Mouse (Mus musculus) frontal cortex, adult 2 months (tissue): ENCODE data around the gene Gm12253. TPM values are rescaled to one million over a fixed set of nuclear protein-coding genes. Genes with fewer than 3 reads are reported as not detected.

Experiments
- DNase-seq, 2 experiments: peaks; one replicate each; pipeline ENCODE4 v3.0.0; 2022; ENCODE audit warnings: low spot score in 1 of 2; ENCODE audit errors: extremely low spot score in 1 of 2
- polyA plus RNA-seq: library from polyadenylated mRNA; depleted of rRNA; stranded (reverse); fragments of >200 nt; gene quantifications from 2 replicates; pipeline ENCODE4 v1.2.3, GENCODE M21; 2012; rRNA removed

Gene Gm12253
- polyA plus RNA-seq: not detected in 2 replicates

DNA sequence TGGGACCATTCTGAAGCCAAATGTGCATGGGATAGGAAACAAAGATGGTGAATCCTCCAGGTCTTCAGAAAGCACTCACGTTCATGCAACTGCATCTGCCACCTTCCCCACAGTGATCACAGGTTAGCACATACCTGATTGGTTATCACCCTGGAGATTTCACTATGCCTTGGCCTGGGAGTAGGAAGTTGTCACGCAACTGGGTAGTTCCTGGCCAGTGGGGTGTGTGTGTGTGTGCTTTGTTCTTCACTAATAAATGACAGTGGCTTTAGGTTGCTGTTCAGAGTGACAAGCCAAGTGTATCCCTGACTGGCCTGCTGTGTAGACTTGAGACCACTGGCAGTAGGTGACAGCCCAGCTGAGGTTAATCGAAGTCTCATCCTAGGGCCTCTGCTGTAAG is at the start of gene Gm12253:
Gene Gm12253 (plus strand): TSS at position 301 of the 400 bp plus-strand sequence.
- no peak for DNase-seq

DNA sequence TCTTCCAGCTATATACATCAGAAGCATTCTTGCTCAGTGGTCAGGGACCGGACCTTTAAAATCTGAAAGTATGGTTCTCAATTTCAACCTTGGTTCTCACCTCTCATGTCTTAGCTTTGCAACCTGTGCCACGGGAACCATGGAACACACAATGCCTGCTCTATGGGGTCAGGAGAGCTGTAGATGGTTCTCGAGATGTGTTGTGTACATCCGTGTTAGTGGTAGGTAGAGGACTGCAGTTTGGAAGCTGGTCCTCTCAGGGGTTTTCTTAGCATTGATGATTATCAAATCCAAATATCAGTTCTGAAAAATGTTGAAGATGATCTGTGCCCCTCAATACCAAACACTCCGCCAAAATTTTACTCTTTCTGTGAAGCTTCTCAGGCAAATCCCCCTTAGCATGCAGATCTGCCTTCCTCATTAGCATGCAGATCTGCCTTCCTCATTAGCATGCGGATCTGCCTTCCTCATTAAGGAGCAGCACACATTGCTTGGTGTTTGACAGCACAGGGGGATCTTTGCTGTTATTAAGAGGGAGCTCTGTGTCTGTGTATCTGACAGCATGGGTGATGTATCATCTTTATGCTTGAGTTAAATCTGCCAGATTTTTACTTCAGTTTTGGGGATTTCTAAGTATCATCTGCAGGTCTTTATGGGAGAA is 32.2 kb upstream of the Gm12253 start:
- no peak for DNase-seq

DNA sequence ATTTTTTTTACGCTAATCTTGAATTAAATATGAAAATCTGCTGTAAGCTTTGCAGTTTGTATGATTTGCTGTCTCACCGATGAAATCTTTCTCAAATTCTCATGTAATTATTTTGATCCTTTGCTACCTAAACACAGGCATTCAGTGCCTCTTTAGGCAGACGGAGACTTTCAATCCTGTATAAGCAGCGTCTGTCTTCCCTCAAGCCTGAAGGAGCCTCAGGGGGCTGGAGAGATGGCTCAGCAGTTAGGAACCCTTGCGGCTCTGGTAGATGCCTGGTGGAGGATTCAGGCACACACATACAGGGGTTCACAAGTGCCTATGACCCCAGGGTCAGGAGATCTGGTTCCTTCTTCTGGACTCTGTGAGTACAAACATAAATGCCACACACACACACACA is 31.7 kb upstream of the Gm12253 start:
- no peak for DNase-seq

DNA sequence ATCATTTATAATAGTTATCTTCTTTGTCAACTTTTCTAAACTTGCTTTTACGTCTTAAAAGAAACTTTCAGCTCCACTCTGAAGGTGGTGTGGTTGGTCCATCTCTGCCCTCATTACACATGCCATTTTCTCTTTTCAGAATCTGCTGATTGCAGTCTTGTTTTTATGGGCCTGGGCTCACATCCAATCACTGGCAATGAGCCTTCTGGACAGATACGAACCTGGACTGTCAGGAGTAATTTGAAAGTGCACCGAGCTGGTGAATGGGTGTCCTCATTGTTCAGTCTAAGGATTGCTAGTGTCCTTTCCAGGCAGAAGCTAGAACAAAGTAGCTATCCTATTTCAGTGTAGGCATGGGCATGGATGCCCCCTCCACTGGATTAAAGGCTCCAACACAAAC is 24.3 kb upstream of the Gm12253 start:
- DNase-seq: no peak

DNA sequence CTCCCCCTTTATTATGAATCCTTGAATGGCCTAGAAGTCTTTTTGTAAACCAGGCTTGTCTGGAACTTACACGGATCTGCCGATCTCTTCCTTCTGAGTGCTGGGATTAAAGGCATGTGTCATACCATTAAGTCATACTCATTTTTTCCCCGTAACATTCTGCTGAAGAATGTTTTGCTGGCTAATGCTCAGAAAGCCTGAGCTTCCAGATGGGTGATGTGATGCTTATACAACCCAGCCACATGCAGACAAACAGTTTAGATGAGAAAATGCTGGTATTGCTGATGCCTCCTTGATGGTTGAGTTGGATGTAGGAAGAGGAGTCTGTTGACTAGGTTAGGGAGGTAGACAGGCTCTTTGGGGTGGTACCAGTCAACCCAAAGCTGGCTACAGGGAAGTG is 14.0 kb upstream of the Gm12253 start:
- DNase-seq: peak in 1 of 2 experiments; percentile 5

DNA sequence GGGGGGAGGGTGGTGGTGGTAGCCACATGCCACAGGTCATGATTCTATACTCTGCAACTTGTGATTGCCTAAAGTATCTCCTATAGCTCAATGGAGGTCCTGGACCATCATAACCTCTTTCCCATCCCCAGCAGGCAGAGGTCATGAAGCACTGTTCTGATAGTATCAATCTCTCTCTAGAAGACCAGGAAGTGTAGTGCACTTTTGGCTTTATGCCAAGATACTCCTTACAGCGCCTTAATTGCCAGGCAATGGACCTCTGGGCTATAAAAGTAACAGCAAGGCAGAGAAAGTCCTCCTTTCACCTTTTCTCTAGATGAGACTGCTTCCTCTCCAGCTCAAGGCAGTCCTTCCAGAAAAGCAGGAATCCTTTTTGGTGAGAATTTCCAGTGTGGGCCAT is 11.5 kb upstream of the Gm12253 start, which contains the start of gene 1810065E05Rik:
Gene 1810065E05Rik (plus strand): TSS at position 297 of the 400 bp plus-strand sequence.
- no peak for DNase-seq

DNA sequence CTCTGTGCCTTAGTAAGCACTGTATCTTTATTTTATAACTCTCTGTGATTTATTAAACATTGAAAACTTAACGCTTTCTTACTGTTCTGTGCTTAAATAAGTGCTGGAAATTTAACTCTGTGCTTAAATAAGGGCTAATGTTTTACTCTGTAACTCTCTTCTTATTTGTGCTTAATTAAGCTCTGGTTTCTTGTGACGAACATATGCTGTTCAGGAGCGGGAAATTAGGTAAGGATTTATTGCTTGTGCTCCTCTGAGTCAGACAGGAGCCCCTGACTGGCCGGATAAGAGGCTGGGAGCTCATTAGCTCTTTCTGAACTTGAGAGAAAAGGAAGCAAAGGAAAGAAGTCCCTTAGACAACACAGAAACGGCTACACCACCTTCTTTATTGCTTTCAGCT is 5.5 kb downstream of the Gm12253 start:
- no peak for DNase-seq

DNA sequence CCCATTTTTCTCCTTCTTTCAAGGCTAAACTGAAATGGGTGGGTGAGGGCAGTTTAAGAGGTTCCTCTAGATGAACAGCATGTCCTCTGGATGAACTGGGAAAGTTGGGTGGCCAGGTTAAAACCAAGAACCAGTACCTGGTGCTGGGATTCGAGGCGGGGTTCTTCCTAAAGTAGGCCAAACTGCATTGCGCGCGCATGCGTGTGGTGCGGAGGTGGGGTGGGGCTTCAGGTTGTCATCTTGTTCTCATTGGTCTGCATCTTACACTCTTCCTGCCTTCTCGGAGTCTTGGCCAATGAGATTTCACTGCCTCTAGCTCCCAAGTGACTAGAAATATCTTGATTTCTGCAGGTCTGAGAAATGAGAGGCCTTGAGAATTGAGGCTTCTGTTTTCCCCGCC is 20.4 kb downstream of the Gm12253 start, which contains the start of gene Lypd9:
Gene Lypd9 (minus strand): TSS at position 165 of the 400 bp plus-strand sequence.
- no peak for DNase-seq

DNA sequence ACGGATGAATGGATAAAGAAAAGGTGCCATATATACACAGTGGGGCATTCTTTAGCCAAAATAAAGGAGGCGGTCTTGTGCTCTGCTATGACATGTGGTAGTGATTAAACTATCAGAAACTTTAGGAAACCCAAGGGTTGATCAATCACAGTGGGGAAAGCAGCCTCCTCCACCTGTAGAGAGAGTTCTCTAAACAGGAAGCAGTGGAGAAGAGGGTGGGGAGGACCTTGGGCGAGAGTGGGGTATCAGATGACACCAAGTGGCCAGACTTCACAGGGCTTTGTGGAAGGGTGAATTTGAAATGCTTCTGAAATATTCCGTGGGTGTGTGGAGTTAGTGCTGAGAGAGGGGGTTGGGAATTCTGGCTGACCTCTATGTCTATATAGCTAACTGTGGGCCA is 21.2 kb downstream of the Gm12253 start:
- no peak for DNase-seq

DNA sequence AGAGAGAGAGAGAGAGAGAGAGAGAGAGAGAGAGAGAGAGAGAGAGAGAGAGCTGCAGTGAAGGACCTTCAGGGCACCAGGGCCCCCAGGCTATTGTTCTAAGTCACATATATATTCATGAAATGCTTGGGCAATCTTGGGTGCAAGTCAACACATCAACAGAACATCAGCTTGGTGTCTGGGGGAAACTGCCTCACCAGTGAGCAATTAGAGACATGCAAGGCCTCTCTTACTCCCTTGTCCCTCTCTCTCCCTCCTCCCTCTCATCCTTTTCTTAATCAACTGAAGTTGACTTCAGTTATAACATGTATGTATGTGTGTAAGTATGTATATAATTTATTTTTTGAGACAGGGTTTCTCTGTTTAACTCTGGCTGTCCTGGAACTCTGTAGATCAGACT is 29.8 kb downstream of the Gm12253 start, which contains the start of gene Olfr30:
Gene Olfr30 (minus strand): TSS at position 101 of the 400 bp plus-strand sequence.
- DNase-seq: no peak

Other genes with a start within 250 kb of the Gm12253 start
- gene Igtp, start 233.0 kb upstream of the Gm12253 start, polyA plus RNA-seq: 6.8 and 7.1 TPM in 2 replicates
- gene Irgm2, start 232.9 kb upstream of the Gm12253 start, polyA plus RNA-seq: 5.0 and 5.1 TPM in 2 replicates
- not detected in 2 replicates for gene 4930438A08Rik, start 157.8 kb upstream of the Gm12253 start, polyA plus RNA-seq
- gene Zfp692, start 125.5 kb upstream of the Gm12253 start, polyA plus RNA-seq: 59.6 and 63.7 TPM in 2 replicates
- 50.1 and 52.2 TPM in 2 replicates for gene Zfp672, start 102.2 kb upstream of the Gm12253 start, polyA plus RNA-seq
- gene Sh3bp5l, start 101.8 kb upstream of the Gm12253 start, polyA plus RNA-seq: 39.9 and 40.8 TPM in 2 replicates
- 0.16 and 0.25 TPM in 2 replicates for gene Lypd8, start 53.5 kb upstream of the Gm12253 start, polyA plus RNA-seq
- gene 1810065E05Rik, start 11.4 kb upstream of the Gm12253 start, polyA plus RNA-seq: not detected in 2 replicates
- not detected in 2 replicates for gene Lypd9, start 20.4 kb downstream of the Gm12253 start, polyA plus RNA-seq
- 0.06 TPM in 1 of 2 replicates, not detected in the other for gene Olfr30, start 29.7 kb downstream of the Gm12253 start, polyA plus RNA-seq
- gene Olfr332, start 60.0 kb downstream of the Gm12253 start, polyA plus RNA-seq: 0.02 TPM in 1 of 2 replicates, not detected in the other
- gene Olfr331, start 70.0 kb downstream of the Gm12253 start, polyA plus RNA-seq: not detected in 2 replicates
- gene Olfr330, start 102.3 kb downstream of the Gm12253 start, polyA plus RNA-seq: not detected in 2 replicates
- gene Olfr329-ps, start 113.9 kb downstream of the Gm12253 start, polyA plus RNA-seq: not detected in 2 replicates
- not detected in 2 replicates for gene Olfr328, start 123.1 kb downstream of the Gm12253 start, polyA plus RNA-seq
- not detected in 2 replicates for gene Olfr224, start 138.0 kb downstream of the Gm12253 start, polyA plus RNA-seq
- not detected in 2 replicates for gene Olfr325, start 145.2 kb downstream of the Gm12253 start, polyA plus RNA-seq
- gene Olfr324, start 162.6 kb downstream of the Gm12253 start, polyA plus RNA-seq: 0.02 and 0.06 TPM in 2 replicates
- not detected in 2 replicates for gene 2210407C18Rik, start 183.5 kb downstream of the Gm12253 start, polyA plus RNA-seq
- gene Olfr323, start 197.9 kb downstream of the Gm12253 start, polyA plus RNA-seq: not detected in 2 replicates
- 0.08 and 0.12 TPM in 2 replicates for gene Trim58, start 207.9 kb downstream of the Gm12253 start, polyA plus RNA-seq
- gene Olfr322, start 226.2 kb downstream of the Gm12253 start, polyA plus RNA-seq: not detected in 2 replicates
- not detected in 2 replicates for gene Olfr320, start 248.5 kb downstream of the Gm12253 start, polyA plus RNA-seq